Mouse (Mus musculus): ENCODE data around the gene Ppp1r9b. TPM values are rescaled to one million over a fixed set of nuclear protein-coding genes. Genes with fewer than 3 reads are reported as not detected.

The Ppp1r9b gene
- total and polyA plus RNA-seq, 3 experiments = 22.3 to 52.0 (median 49.3) TPM

GRCm38 (mm10) chr11:95037306-95037705 lies 46.5 kb downstream of the Ppp1r9b start:
- Histone ChIP-seq H3K36me3 (ENCODE audit: control insufficient read depth, insufficient read depth, low read length) (no peaks in the 10 kb centered on the region), H3K4me1 (ENCODE audit: control insufficient read depth, insufficient read depth, low read length) (no peaks in the 10 kb centered on the region; the same call in 1 of the 2 replicates), H3K4me3 (no peak overlapping the region), H3K79me2 (replicated peaks; ENCODE audit: control insufficient read depth, insufficient read depth, low read length) (peaks cover 1% of the 10 kb centered on the region; the same call in 1 of the 2 replicates), H3K27ac (no peak overlapping the region), H3K9ac (ENCODE audit: low read depth, low read length) (no peak overlapping the region), H3K27me3 (ENCODE audit: control insufficient read depth, insufficient read depth, low read length) (no peaks in the 10 kb centered on the region)
- WGBS = 79% methylated on average over 6 of the region's 6 CpGs
- intact Hi-C loops (cut with DNase I) = no loop called here
- no peak for TF ChIP-seq EP300 (IDR thresholded peaks at IDR 0.05; ENCODE audit: insufficient read depth, low read depth, low read length)
- no peak for TF ChIP-seq CTCF (IDR thresholded peaks at IDR 0.05)
- no peak for TF ChIP-seq POLR2A (IDR thresholded peaks at IDR 0.05; ENCODE audit: insufficient read depth, low read depth, low read length)
- DNase-seq = no peak

GRCm38 (mm10) chr11:95038156-95038817 lies 47.5 kb downstream of the Ppp1r9b start:
- H3K4me1 ChIP-seq (ENCODE audit: control insufficient read depth, insufficient read depth, low read length) = no peaks in the 10 kb centered on the region; the same call in 1 of the 2 replicates
- TF ChIP-seq CTCF (IDR thresholded peaks at IDR 0.05) = no peak
- DNase-seq = no peak
- H3K27me3 ChIP-seq (ENCODE audit: control insufficient read depth, insufficient read depth, low read length) = no peaks in the 10 kb centered on the region
- no peaks in the 10 kb centered on the region for H3K36me3 ChIP-seq (ENCODE audit: control insufficient read depth, insufficient read depth, low read length)
- H3K27ac ChIP-seq = no peak overlapping the region
- intact Hi-C loops (cut with DNase I) = no loop called here
- no peak overlapping the region for H3K4me3 ChIP-seq
- WGBS = 79% methylated on average over 14 of the region's 14 CpGs
- peaks cover 1% of the 10 kb centered on the region; the same call in 1 of the 2 replicates for H3K79me2 ChIP-seq (replicated peaks; ENCODE audit: control insufficient read depth, insufficient read depth, low read length)
- H3K9ac ChIP-seq (ENCODE audit: low read depth, low read length) = no peak overlapping the region

- intact Hi-C loops (cut with DNase I) = no loop called here
- no peaks in the 10 kb centered on the region for H3K36me3 ChIP-seq (ENCODE audit: control insufficient read depth, insufficient read depth, low read length)
- H3K27me3 ChIP-seq (ENCODE audit: control insufficient read depth, insufficient read depth, low read length) = no peaks in the 10 kb centered on the region
- H3K79me2 ChIP-seq (replicated peaks; ENCODE audit: control insufficient read depth, insufficient read depth, low read length) = peaks cover 1% of the 10 kb centered on the region; the same call in 1 of the 2 replicates
- no peaks in the 10 kb centered on the region; the same call in 1 of the 2 replicates for H3K4me1 ChIP-seq (ENCODE audit: control insufficient read depth, insufficient read depth, low read length)
- no peak for DNase-seq
- WGBS = 77% methylated on average over 13 of the region's 13 CpGs
- TF ChIP-seq POLR2A (IDR thresholded peaks at IDR 0.05; ENCODE audit: insufficient read depth, low read depth, low read length) = no peak
- TF ChIP-seq CTCF (IDR thresholded peaks at IDR 0.05) = no peak
- TF ChIP-seq EP300 (IDR thresholded peaks at IDR 0.05; ENCODE audit: insufficient read depth, low read depth, low read length) = no peak
- H3K27ac ChIP-seq = no peak overlapping the region; the same call in 1 of the 2 replicates
- H3K9ac ChIP-seq (ENCODE audit: low read depth, low read length) = no peak overlapping the region
- no peak overlapping the region for H3K4me3 ChIP-seq
Measured at GRCm38 (mm10) chr11:95038818-95039655, 48.2 kb downstream of the Ppp1r9b start.

GRCm38 (mm10) chr11:95039766-95040165 lies 48.9 kb downstream of the Ppp1r9b start:
- Histone ChIP-seq H3K27me3 (ENCODE audit: control insufficient read depth, insufficient read depth, low read length) (no peaks in the 10 kb centered on the region), H3K4me3 (peak overlapping the region; percentile 83), H3K36me3 (ENCODE audit: control insufficient read depth, insufficient read depth, low read length) (no peaks in the 10 kb centered on the region), H3K27ac (peak overlapping the region; percentile 98), H3K79me2 (replicated peaks; ENCODE audit: control insufficient read depth, insufficient read depth, low read length) (peaks cover 1% of the 10 kb centered on the region; the same call in 1 of the 2 replicates), H3K4me1 (ENCODE audit: control insufficient read depth, insufficient read depth, low read length) (no peaks in the 10 kb centered on the region; the same call in 1 of the 2 replicates), H3K9ac (ENCODE audit: low read depth, low read length) (no peak overlapping the region; the same call in 1 of the 2 replicates)
- 52% methylated on average over 4 of the region's 4 CpGs for WGBS
- intact Hi-C loops (cut with DNase I) = loop anchor here (2.0 to 10.0 kb wide), 4 partner anchors 33 to 485 kb away; partner anchors contain the start of gene Col1a1
- no peak for DNase-seq
- TF ChIP-seq CTCF (IDR thresholded peaks at IDR 0.05) = no peak
- TF ChIP-seq POLR2A (IDR thresholded peaks at IDR 0.05; ENCODE audit: insufficient read depth, low read depth, low read length) = no peak
- no peak for TF ChIP-seq EP300 (IDR thresholded peaks at IDR 0.05; ENCODE audit: insufficient read depth, low read depth, low read length)

- H3K79me2 ChIP-seq (replicated peaks; ENCODE audit: control insufficient read depth, insufficient read depth, low read length) = peaks cover 1% of the 10 kb centered on the region; the same call in 1 of the 2 replicates
- H3K36me3 ChIP-seq (ENCODE audit: control insufficient read depth, insufficient read depth, low read length) = no peaks in the 10 kb centered on the region
- intact Hi-C loops (cut with DNase I) = loop anchor here (2.0 to 10.0 kb wide), 4 partner anchors 34 to 484 kb away; partner anchors contain the start of gene Col1a1
- peak overlapping the region; percentile 83 for H3K4me3 ChIP-seq
- peak overlapping the region; percentile 98 for H3K27ac ChIP-seq
- peak; percentile 75 to 87 for DNase-seq
- H3K27me3 ChIP-seq (ENCODE audit: control insufficient read depth, insufficient read depth, low read length) = no peaks in the 10 kb centered on the region
- peak overlapping the region; percentile 88 for H3K9ac ChIP-seq (ENCODE audit: low read depth, low read length)
- H3K4me1 ChIP-seq (ENCODE audit: control insufficient read depth, insufficient read depth, low read length) = no peaks in the 10 kb centered on the region; the same call in 1 of the 2 replicates
- 2% methylated on average over 20 of the region's 20 CpGs for WGBS
- TF ChIP-seq POLR2A (IDR thresholded peaks at IDR 0.05; ENCODE audit: insufficient read depth, low read depth, low read length) (peak; percentile 73), EP300 (IDR thresholded peaks at IDR 0.05; ENCODE audit: insufficient read depth, low read depth, low read length) (peak; percentile 87), CTCF (IDR thresholded peaks at IDR 0.05) (no peak)
Measured at GRCm38 (mm10) chr11:95040491-95041138, 49.8 kb downstream of the Ppp1r9b start.

All from heart, adult 2 months (tissue).